Comparison of ENCODE assay signal across 8 mouse cellular contexts in genomic region chr10:108333642-108334041, GRCm38 (mm10). TPM values are rescaled to one million over a fixed set of nuclear protein-coding genes. Genes with fewer than 3 reads are reported as not detected.
DNase-seq lines count a peak whose midpoint lies in the region; ATAC-seq lines count a peak whose summit lies in the region.

No protein-coding gene starts in this region.

- 4% methylated on average over 12 of the region's 12 CpGs for WGBS in kidney, embryonic 14.5 days
- WGBS in embryonic facial prominence, embryonic 13.5 days, result 4% methylated on average over 12 of the region's 12 CpGs

- H3K4me3 ChIP-seq in kidney, embryonic 14.5 days (ENCODE audit: low read length), result peak overlapping the region; percentile 92
- H3K4me3 ChIP-seq in embryonic facial prominence, embryonic 13.5 days, result peak overlapping the region; percentile 79

- H3K4me2 ChIP-seq in kidney, embryonic 14.5 days (replicated peaks; ENCODE audit: low read depth, low read length), result peak overlapping the region; percentile 72
- H3K4me2 ChIP-seq in embryonic facial prominence, embryonic 13.5 days, result peak overlapping the region; percentile 92

- ATAC-seq in kidney, embryonic 14.5 days (ENCODE audit: low FRiP score, low TSS enrichment), result no peak
- ATAC-seq in embryonic facial prominence, embryonic 13.5 days (ENCODE audit: insufficient number of reproducible peaks, insufficient read depth, low FRiP score, low TSS enrichment, low read depth), result no peak

- no peaks in the 10 kb centered on the region for H3K9me3 ChIP-seq in kidney, embryonic 14.5 days (ENCODE audit: control insufficient read depth, low read length)
- H3K9me3 ChIP-seq in embryonic facial prominence, embryonic 13.5 days, result no peaks in the 10 kb centered on the region

- H3K27ac ChIP-seq in kidney, embryonic 14.5 days (ENCODE audit: low read depth, low read length), result peak overlapping the region; percentile 86; the same call in 1 of the 2 replicates
- no peak overlapping the region for H3K27ac ChIP-seq in embryonic facial prominence, embryonic 13.5 days

- H3K9ac ChIP-seq in kidney, embryonic 14.5 days (ENCODE audit: low read depth, low read length), result peak overlapping the region; percentile 93; the same call in 1 of the 2 replicates
- peak overlapping the region; percentile 46; the same call in 1 of the 2 replicates for H3K9ac ChIP-seq in embryonic facial prominence, embryonic 13.5 days

- H3K36me3 ChIP-seq in kidney, embryonic 14.5 days (ENCODE audit: control insufficient read depth, insufficient read depth, low read length), result no peaks in the 10 kb centered on the region
- H3K36me3 ChIP-seq in embryonic facial prominence, embryonic 13.5 days, result no peaks in the 10 kb centered on the region

- H3K4me1 ChIP-seq in kidney, embryonic 14.5 days (ENCODE audit: control insufficient read depth, insufficient read depth, low read length), result 0 out of 2 replicates have a peak, but pooled peaks cover 13% of the 10 kb centered on the region
- H3K4me1 ChIP-seq in embryonic facial prominence, embryonic 13.5 days, result peaks cover 3% of the 10 kb centered on the region; the same call in 1 of the 2 replicates

- H3K27me3 ChIP-seq in kidney, embryonic 14.5 days (ENCODE audit: control insufficient read depth, insufficient read depth, low read length), result no peaks in the 10 kb centered on the region
- H3K27me3 ChIP-seq in embryonic facial prominence, embryonic 13.5 days, result peaks cover 24% of the 10 kb centered on the region

- DNase-seq in kidney, postnatal 14 days, result no peak
- DNase-seq in kidney, postnatal 10 days, result peak; percentile 33
- DNase-seq in neural tube, embryonic 10.5 days (ENCODE audit: extremely low spot score, low spot score), result peak; percentile 24
- DNase-seq in adrenal gland, postnatal 4 days (ENCODE audit: low spot score in 2 of 2), result no peak
- DNase-seq in right cerebral cortex, postnatal 10 days (ENCODE audit: low spot score in 2 of 2), result no peak
- DNase-seq in frontal cortex, postnatal 36 days (ENCODE audit: low spot score in 2 of 2), result no peak

RNA-seq across cellular contexts. Expression of gene Pawr, which starts 1.7 kb away (rescaled TPM):
- 25.3 and 26.4 TPM in 2 replicates for polyA plus RNA-seq in kidney, embryonic 14.5 days (2014; fragmentation: Nextera tagmentation; extraction: Ambion mirVana)
- polyA plus RNA-seq in embryonic facial prominence, embryonic 13.5 days (2015; fragmentation: Nextera tagmentation; extraction: Ambion mirVana), result 5.8 and 6.3 TPM in 2 replicates
- 10 to 100 TPM in 1 of 2 experiments, 1 to 10 TPM in 1; 9.1 to 13.4 TPM for total RNA-seq in adrenal gland, postnatal 4 days (2021)

Comparison
In these comparisons a context has a peak if more than half of its experiments do, and no peak if none do; other contexts are left out.
1. DNase-seq: peak in kidney, postnatal 10 days (single experiment) and neural tube, embryonic 10.5 days (single experiment); none in kidney, postnatal 14 days (single experiment), adrenal gland, postnatal 4 days (0 of 2), right cerebral cortex, postnatal 10 days (0 of 2) and frontal cortex, postnatal 36 days (0 of 2).